ENCODE assay signal across 8 mouse cellular contexts in genomic region chr4:58670107-58670905, GRCm38 (mm10).
DNase-seq lines count a peak whose midpoint lies in the region; ATAC-seq and TF ChIP-seq lines count a peak whose summit lies in the region.

No protein-coding gene starts in this region.

- no peak overlapping the region for H3K27ac ChIP-seq in hindbrain, embryonic 16.5 days (ENCODE audit: low read depth, low read length)

- ATAC-seq in hindbrain, embryonic 16.5 days = peak; percentile 67

- no peaks in the 10 kb centered on the region for H3K27me3 ChIP-seq in hindbrain, embryonic 16.5 days (replicated peaks; ENCODE audit: control insufficient read depth, insufficient read depth, low read length)

- peak overlapping the region; percentile 44 for H3K4me2 ChIP-seq in hindbrain, embryonic 16.5 days (ENCODE audit: low read length)

- no peak for TF ChIP-seq POLR2A in brain, embryonic 14.5 days (IDR thresholded peaks at IDR 0.05; ENCODE audit: borderline replicate concordance, extremely low read depth, insufficient read depth, insufficient read length, poor library complexity, severe bottlenecking)

- peak; percentile 52 to 62 for DNase-seq in cerebellum, postnatal 10 days
- DNase-seq in cerebellum, adult 9-10 months = no peak
- peak; percentile 97 for DNase-seq in brain, embryonic 14.5 days (ENCODE audit: low read depth)
- peak; percentile 76 for DNase-seq in mesoderm, embryonic 11.5 days (ENCODE audit: low read depth, low spot score)
- DNase-seq in thymus, postnatal 4 days = no peak
- no peak for DNase-seq in urinary bladder, postnatal 4 days (ENCODE audit: low spot score in 2 of 2)
- no peak for DNase-seq in c-Kit-positive CD71-positive TER-119-positive erythroid progenitor cells, embryonic 14.5 days (ENCODE audit: low spot score)

- H3K4me3 ChIP-seq in hindbrain, embryonic 16.5 days (ENCODE audit: low read length) = no peak overlapping the region

- 24% methylated on average over 15 of the region's 15 CpGs for WGBS in hindbrain, embryonic 16.5 days

- H3K36me3 ChIP-seq in hindbrain, embryonic 16.5 days (ENCODE audit: control insufficient read depth, insufficient read depth, low read length) = no peaks in the 10 kb centered on the region

- no peak overlapping the region for H3K9ac ChIP-seq in hindbrain, embryonic 16.5 days (ENCODE audit: low read depth, low read length)

- peaks cover 7% of the 10 kb centered on the region for H3K4me1 ChIP-seq in hindbrain, embryonic 16.5 days (ENCODE audit: control insufficient read depth, insufficient read depth, low read depth, low read length)

- no peak for TF ChIP-seq CTCF in brain, embryonic 14.5 days (IDR thresholded peaks at IDR 0.05; ENCODE audit: borderline replicate concordance, extremely low read depth, insufficient read depth, insufficient read length)

- no peaks in the 10 kb centered on the region for H3K9me3 ChIP-seq in hindbrain, embryonic 16.5 days (ENCODE audit: control insufficient read depth, low read length)

Comparison
In these comparisons a context has a peak if more than half of its experiments do, and no peak if none do; other contexts are left out.
1. DNase-seq: peak in cerebellum, postnatal 10 days (2 of 2), brain, embryonic 14.5 days (single experiment) and mesoderm, embryonic 11.5 days (single experiment); none in cerebellum, adult 9-10 months (single experiment), thymus, postnatal 4 days (single experiment), urinary bladder, postnatal 4 days (0 of 2) and c-Kit-positive CD71-positive TER-119-positive erythroid progenitor cells, embryonic 14.5 days (single experiment).